Mouse (Mus musculus) cortical plate, adult 2 months (tissue): Measurements from ENCODE around the gene Hkdc1.

Experiments
- CTCF ChIP-seq: fragments of 200-500 bp; IDR thresholded peaks from 2 replicates; pipeline ENCODE4 v1.5.1; 2011; ENCODE audit warnings: mild to moderate bottlenecking, control low read depth, low read length; ENCODE audit not compliant: insufficient read depth; ENCODE audit errors: extremely low read depth
- POLR2A ChIP-seq: fragments of 200-500 bp; IDR thresholded peaks from 2 replicates; pipeline ENCODE4 v1.6.1; 2011; ENCODE audit warnings: mild to moderate bottlenecking, low read length, control low read depth; ENCODE audit not compliant: insufficient read depth; ENCODE audit errors: extremely low read depth

DNA sequence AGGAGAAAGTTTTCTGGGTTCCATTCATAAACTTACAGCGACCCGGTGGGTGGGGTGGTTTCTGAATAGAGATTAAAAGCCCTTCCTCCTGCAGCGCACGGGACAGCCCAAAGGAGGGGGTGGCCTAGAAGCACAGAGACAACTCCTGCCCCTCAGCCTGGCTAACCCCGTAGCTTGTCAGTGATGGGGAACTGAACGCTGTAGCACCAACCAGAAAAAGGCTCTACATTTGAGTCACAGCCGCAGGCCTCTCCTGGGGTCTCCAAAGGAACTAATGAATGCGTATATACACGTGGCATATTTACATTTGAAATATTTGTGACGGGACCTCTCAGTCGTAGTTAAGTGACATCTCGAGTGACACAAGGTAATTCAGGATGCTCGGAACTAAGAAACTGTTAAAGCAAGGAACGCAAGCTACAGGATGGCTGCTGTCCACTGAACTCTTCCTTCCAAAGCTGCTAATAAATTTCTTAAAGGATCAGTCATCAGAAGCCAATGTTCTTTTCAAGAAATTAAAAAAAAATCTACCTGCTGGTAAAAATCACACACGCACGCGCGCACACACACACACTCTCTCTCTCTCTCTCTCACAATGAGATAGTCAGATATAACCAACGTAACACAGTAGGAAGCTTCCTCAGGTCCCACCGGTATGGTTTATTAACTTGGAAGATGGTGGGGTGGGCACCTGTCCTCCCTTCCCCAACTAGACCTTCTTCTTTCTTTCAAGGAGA lies 87.4 kb downstream of the Hkdc1 start:
- TF ChIP-seq CTCF (no peak), POLR2A (no peak)
